Mouse (Mus musculus) monocyte, adult 5-6 weeks (primary cell): ENCODE measurements around the gene Tcf25. TPM values are rescaled to one million over a fixed set of nuclear protein-coding genes. Genes with fewer than 3 reads are reported as not detected.

Experiments used
- ATAC-seq: fragments of 153-309, 156-312 bp; replicated peaks from 2 replicates; pipeline ENCODE4 v1.8.0; 2017; ENCODE audit warnings: mild to moderate bottlenecking; ENCODE audit not compliant: low TSS enrichment, insufficient number of reproducible peaks, severe bottlenecking, poor library complexity, low FRiP score
- total RNA-seq: library from RNA; stranded (forward); fragments of 200-1000, 200-491, 200-594 nt; gene quantifications from 3 replicates; pipeline ENCODE4 v1.2.3, GENCODE M21; 2017

Tcf25 gene
- total RNA-seq, 1 experiment from 2014 or later: 562 TPM

DNA sequence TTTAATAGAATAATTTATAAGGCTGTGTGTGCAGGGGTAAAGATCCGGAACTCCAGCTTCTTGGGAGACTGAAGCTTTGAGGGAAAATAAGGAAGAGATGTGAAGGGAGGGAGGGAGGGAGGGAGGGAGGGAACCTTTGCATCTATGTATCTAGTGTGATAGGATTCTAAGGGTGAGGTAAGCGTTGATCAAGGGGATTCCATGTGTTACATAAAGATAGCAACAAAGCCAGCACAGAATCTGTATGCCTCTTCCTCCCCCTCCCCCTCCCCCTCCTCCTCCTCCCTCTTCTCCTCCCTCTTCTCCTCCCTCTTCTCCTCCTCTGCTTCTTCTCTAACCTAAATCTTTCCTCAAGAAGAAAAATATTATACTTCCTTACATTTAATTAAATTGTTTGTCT, 26.3 kb upstream of the Tcf25 start:
- no peak for ATAC-seq

DNA sequence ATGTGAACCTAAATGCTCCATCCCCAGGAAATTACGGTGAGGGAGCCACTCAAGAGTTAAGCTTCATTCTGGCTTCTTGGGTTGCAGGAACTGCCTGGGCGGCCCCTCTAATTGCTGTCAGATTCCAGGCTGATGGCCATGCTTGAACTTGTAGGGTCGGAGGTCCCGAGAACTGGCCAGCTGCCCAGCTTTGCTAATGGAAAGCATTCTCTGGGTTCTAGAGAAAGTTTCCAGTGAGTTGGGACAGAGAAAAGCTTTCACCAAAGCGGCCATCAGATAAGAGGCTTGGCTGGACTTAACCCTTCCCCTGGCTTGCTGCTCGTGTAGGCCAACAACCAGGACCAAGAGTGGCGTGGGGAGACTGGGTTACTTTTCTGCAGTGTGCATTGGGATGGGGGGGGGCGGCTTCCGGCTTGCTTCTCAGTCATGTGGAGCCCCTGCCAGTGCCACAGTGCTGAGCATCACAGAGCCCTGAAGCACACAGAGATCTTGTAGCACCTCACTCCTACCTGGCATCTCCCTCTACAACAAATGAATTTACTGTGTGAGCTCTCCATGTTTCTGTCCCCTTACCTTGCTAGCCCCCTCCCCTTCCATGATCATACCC, 25.2 kb upstream of the Tcf25 start:
- ATAC-seq: no peak

DNA sequence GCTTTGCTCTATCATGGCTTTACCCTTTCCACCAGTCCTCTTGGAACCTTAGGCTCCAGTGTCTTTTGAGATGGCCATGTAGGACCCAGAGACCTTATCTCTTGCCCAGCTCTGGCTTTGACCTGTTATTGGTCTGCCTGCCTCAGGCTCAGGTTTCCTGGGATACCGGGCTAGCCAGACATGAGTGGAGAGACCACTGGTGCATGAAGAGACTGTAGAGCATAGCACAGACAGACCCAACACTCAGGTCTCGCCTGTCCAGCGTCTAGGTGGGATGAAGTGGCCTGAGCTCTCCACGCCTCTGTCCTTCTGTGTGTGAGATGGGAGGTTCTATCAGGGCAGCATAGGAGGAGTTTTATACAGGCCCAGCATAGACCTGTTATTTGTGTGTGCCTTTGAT, 24.5 kb upstream of the Tcf25 start:
- ATAC-seq: no peak

DNA sequence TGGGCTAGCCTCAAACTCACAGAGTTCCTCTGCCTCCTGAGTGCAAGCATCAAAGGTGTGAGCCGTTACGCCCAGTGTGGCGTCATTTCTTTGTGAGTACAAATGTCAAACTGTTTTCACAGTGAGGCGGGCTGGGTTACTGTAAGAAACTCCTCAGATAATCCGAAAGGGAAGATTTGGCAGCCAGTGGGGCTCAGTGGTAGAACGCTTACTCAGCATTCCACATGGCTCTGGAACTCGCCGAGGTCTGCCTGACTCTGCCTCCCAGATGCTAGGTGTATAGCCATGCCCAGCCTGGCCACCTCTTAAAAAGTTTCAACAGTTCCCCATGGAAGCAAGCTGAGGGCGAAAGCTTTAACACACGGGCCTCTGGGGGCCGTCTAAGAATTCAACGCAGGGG, 21.4 kb upstream of the Tcf25 start:
- ATAC-seq: no peak

DNA sequence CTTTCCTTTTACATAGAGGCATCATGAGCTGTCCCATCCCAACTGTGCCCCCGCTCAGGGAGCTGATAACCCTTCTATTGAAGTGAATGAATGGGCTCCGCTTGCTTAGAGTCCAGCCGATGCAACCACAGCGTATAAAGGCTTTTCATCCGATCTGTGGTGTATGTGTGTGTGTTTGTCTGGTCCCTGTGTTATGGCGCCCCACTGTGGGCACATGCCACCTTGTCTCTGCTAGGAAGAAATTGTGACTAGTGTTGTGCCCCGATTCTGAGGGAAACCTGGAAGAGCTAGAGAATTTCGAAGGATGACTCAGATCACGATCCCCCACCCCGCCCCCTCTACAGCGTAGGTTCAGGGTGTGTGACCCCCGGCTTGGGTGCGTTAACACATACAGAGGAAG, 20.8 kb upstream of the Tcf25 start:
- ATAC-seq: no peak

DNA sequence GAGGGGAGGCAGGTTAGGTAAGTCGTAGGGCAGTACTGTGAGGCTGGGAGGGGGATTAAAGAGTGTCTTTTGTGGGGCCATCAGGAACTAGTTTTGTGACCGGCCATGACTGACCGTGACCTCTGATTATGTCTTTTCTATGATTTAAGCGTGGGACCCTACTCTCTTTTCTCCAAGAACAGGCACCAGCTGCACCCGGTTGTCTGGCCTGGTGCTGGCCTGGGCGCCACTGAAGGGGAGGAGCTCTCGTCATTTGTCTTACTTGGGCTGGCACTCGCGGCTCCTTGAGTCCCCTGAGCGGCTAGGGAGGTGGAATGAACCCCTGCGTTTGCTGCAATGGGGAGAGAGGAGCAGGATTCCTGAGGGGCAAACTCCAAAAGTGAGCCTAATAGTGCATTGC, 20.3 kb upstream of the Tcf25 start:
- ATAC-seq: no peak

DNA sequence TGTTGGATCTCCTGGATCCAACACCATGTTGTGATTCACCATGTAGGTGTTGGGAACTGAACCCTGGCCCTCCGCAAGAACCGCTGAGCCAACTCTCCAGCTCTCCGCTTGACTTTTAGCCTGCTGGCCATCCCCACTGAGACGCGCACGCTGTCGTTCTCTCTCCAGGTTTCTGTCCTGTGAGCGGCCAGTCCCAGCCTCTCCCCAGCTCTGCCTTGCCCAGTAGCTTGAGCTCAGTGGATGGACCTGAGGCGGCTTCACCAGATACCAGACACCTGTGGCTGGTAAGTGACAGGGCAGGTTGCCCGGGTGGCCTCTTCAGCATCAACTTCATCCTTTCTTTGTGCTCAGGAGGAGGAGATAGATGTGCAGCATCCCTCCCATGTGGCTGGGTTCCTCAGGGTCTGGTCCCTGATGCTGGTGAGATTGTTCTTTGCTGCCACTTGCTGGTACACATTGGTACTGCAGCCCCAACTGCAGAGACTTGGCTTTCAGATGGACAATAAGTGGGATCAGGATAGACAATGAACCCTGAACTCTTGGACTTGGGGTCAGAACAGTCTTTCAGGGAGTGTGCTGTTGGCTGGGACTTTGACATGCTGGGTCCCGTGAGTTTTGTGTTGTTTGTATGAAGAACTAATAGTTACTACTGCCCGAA, 12.3 kb upstream of the Tcf25 start:
- ATAC-seq: peak; percentile 88

DNA sequence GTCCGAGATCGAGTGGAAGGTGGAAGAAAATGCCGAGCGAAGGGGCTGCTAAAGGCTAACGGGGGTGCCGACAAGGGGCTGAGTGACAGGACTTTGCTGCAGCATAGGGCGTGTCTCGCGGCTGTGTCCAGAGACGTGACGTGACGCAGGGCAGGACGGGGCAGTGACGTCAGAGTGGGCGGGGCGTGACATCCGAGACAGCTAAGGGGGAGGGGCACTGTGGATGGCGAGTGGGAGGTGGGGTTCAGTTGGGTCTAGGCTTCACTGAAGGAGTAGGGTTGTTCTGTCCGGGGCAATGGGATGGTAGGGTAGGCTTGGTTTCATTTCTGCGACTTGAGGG, 656 bp downstream of the Tcf25 start:
- ATAC-seq: peak; percentile 86

DNA sequence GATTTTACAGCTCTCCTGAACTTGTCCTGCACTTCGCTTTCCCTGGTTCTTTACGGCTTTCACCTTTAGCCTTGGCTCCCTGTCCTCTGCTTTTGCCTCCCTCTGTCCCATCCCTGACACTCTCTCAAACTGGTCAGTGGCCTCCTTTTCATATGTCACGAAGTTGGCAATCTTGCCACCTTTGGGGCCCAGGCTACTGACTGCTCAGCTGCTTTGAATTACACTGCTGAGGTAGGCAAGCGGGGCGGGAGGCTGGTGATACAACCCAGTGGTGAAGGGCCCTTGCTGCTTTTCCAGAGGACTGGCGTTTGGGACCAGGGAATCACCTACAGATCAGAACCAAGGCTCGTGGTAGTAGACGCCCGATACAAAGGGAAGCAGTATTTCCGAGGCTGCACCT, 2.1 kb downstream of the Tcf25 start:
- ATAC-seq: no peak

DNA sequence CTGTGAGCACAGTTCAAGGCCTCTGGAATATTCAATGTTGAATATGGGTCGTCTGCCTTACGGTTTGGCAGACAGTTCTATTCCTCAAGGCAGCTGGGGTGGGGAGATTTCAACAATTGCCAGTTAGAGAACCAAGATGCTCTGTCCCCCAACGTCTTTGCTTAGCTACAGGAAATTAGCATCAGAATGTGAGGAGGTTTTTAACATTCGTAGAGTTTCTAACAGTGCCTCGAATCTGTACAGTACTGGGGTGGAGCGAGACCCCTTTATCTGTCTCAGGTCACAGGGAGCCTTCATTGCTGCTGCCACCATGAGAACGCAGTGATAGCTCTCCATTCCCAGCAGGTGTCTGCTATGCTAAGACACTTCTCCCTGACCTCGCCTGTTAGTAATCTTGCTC, 2.6 kb downstream of the Tcf25 start:
- no peak for ATAC-seq

DNA sequence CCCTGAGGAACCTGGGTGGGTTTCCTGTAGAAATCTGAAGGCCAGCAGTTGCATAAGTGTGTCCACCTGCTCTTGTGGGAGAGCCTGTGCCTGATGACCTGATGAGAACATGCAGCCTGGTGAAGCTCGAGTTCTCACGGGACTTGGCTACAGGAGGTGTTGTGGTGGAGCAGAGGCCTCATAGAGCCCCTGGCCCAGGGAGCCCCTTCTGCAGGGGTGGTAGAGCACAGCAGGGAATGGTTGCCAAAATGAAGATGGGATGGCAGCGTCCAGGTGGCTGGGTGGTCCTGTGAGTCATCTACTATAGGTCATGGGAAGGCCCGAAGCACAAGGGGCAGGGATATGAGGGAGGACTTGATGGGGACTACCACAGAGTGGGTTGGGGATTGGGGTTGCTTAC, 8.2 kb downstream of the Tcf25 start:
- ATAC-seq: no peak

DNA sequence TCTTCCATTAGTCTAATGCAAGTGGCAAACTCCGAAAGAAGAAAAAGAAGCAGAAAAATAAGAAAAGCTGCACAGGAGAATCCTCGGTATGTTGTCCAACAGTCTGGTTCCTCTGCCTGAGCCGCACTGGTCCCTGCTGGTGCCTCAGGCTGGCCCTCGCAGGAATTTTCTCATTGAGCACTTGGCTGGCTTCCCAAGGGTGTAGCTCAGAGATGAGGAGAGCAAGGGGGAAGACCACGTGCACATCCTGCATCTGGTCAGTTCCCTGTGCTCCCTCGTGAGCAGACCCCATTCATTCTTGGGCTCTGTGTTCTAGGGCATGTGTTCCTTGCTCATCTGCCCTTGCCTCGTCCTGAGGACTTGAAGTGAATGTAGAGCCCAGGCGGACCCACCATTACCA, 9.0 kb downstream of the Tcf25 start:
- no peak for ATAC-seq

DNA sequence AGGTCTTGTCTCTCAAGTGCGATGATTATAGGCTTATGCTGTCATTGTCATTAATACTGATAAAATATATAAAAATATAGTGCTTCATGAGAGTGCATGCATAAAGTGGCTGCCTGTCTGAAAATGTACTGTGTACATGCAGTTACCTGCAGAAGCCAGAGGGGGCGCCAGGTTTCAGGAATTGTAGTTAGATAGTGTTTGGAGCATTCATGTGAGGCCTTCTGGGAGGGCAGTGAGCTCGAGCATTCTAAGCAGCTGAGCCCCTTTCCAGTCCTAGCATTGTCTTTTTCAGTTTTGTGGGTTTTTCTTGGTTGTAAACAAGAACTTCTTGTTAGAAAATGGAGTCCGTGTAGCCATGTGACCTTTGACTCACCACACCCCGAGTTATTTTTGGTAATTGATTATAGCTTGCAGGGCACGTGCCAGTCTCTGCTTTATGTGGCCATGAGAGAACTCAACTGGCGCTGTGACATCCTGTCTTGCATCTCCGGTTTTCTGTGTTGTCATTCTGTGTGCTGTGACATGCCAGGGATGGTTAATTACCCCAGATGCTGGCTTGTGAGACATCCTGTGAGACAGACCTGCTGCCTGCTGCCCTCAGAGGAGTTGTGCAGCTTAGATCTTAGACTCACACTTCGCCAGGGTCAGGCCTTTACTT, 11.5 kb downstream of the Tcf25 start:
- 0 out of 2 replicates have a peak, but pooled peaks have one; percentile 37 for ATAC-seq

DNA sequence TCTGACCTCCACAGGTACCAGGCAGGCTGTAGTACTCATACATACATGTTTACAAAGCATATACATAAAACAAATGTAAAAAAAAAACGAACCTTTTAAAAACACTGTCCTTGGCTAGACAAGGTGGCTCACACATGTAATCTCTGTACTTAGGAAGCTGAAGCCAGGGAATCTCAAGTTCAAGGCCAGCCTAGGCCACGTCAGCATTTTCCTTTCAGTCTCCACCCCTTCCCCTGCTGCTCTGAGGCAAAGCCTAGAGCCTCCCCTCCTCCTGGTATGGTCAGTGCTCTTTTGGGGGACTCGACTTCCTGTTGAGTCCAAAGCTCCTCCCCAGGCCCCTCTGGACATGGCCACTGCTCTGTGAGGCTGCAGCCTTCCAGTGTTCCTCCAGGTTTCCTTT, 13.5 kb downstream of the Tcf25 start:
- no peak for ATAC-seq

DNA sequence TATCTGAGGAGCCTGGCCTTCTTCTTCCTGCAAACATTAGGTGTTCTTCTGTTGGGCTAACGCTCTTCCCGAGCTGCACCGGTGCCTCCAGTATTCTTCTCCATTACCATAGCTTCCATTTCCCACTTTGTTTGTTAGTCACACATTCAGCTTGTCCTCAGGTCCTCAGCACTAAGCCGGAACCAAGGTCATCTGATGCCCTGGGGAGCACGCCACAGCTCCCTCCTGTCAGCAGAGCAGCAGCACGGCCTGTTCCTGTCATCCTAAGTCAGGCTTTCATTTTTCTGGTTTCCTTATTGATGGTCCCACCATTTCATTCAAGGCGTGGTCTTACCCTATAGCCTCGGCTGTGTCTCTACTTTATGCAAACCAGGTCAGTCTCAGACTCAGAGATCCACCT, 14.2 kb downstream of the Tcf25 start:
- no peak for ATAC-seq

DNA sequence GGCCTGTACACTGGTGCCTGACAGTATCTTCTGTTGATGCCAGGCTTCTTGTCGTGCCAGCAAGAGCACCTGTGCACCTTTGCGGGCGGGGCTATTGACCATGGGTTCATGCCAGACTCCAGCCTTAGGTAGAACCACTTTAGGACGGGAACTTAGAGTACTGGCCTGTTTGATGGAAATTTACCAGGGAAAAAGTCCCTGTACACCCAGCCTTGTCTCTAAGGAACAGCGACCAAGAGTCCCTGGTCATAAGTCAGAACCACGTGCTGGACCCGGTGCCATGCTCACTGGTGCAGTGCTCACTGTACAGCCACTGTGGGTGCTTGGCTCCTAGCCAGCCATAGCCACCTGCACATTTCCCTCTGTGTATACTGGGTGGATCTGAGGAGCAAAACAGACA, 15.5 kb downstream of the Tcf25 start:
- no peak for ATAC-seq

DNA sequence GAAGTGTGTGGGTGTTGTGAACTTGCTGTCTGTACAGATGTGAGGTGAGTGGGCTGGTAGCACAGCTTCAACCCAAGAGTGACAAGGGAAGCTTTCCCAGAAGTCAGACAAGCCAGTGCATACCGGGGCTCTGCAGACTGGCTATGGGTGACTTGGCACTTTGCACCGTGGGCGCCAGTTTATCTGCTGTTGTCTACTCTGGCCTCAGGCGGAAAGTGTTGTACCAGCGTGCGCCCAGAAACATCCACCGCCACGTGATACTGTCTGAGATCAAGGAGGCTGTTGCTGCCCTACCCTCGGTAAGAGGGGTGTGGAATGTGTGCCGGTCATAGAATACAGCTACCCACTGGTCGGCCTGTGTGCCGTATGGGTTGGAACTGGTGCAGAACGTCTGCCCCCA, 24.8 kb downstream of the Tcf25 start:
- ATAC-seq: no peak

DNA sequence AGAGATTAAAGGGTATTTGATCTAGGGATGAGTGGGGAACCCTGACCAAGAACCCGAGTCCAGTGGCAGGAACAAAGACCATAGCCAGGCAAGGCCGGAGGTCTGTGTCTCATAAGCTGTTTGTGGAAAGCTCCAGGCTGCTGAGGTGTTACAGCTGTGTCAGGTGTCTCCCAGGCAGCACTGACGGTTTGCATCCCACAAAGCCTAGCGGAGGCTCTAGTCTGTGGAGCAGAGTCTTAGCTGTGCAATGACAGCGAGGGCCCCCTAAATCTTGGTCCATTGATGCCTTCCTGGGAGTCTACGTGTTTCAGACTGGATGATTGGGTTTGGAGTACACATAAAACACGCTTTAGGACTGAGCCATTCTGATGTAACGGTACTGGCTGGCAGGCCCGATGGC, 28.4 kb downstream of the Tcf25 start:
- no peak for ATAC-seq

DNA sequence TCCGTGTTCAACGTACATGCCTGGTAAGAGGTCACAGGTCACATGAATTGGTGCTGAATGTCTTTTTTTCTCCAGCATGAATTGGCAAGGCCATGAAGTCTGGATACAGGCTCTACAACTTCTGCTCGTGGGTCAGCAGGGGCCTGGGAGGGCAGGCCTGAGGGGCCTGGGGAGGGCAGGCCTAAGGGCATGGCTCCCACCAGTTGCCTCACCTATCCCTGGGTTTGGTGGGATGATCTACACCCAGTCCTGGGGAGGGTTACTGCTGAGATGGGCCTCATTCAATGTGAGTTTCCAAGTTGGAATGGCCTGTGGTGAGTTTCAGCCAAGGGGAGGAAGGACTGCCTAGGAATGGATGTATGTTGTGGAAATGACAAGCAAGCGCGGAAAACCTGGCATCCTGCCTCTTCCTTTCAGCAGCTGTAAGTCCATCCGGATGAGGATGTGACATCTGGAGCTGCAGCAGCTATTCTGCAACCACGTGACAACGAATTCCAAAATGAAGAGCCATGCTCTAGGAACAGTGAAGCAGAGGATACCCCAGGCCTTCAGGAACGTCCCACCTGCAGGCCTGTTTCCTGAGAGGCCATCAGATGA, 29.3 kb downstream of the Tcf25 start:
- no peak for ATAC-seq

DNA sequence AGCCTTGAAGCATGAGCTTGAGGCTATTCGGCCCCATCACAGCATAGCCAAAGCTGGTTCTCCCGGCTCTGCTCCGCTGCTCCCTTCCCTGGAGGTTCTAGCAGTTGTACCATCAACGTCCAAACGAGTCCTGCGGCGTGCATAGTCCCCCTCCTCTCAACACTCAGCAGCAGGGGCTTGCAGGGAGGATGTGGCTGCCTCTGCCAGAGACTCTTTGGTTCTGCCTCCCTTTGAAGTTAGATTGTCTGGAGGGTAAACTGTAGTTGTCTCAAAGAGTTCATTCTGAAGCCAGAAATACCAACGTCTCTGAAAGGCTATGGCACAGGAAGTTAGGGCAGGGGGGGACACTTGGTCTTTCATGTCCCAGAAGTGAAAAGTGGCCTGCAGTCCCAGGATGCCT, 31.0 kb downstream of the Tcf25 start:
- ATAC-seq: no peak
